Mouse (Mus musculus): Measurements from ENCODE around the gene Sepsecs. TPM values are rescaled to one million over a fixed set of nuclear protein-coding genes. Genes with fewer than 3 reads are reported as not detected.

Sepsecs gene
- polyA plus RNA-seq, 1 experiment from 2014 or later: 11.2 TPM

DNA sequence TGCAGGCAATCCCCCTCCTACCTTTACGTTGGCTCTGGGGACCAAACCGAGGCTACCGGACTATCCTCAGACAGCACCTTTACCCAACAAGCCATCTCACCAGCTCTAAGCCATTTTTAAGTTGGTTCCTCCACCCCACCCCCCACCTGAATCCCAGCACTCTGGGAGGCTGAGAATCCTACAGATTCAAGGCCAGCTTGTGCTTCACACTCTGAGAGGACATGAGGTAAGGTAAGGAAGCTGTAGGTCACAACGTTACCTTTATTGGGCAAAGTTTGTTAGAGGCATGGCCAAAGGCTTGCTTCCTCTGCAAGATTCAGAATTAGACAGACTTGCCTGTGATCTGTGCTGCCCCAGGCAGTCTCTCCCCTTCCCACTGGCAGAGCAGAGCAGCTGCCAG lies 10.7 kb upstream of the Sepsecs start:
- no peak for ATAC-seq (ENCODE audit: insufficient read depth, low FRiP score)

DNA sequence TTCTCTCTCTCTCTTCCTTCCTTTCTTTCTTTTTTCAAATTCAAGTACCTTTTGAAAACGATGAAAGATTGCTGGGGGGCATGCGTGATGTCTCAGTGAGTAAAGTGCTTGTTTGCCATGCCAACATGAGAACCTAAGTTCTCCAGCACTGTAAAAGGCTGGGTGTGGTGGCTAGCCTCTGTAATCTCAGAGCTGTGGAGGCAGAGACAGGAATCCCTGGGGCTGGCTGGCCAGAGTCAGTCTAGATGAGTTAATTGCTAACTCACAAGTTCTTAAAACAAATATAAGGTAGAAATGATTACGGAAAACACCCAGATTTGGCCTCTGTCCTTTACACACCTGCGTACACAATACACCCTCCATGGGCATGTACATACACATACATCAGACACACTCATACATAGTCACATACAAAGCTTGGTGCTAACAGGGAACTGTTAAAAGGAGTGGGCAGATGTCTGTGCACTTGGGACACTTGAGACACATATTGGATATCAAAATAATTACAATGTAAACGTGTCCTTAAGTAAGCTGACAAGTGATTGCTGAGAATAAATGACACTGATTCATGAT lies 9.1 kb upstream of the Sepsecs start:
- Histone ChIP-seq H3K4me3 (replicated peaks; ENCODE audit: low read length) (no peak overlapping the region), H3K27ac (ENCODE audit: low read length) (no peak overlapping the region), H3K9me3 (replicated peaks; ENCODE audit: control insufficient read depth, low read length) (no peaks in the 10 kb centered on the region), H3K4me2 (ENCODE audit: low read depth, low read length) (no peak overlapping the region), H3K4me1 (ENCODE audit: control insufficient read depth, insufficient read depth, low read length) (no peaks in the 10 kb centered on the region), H3K9ac (ENCODE audit: low read length) (no peak overlapping the region), H3K27me3 (ENCODE audit: control insufficient read depth, insufficient read depth, low read length) (no peaks in the 10 kb centered on the region), H3K36me3 (ENCODE audit: control insufficient read depth, insufficient read depth, low read length) (no peaks in the 10 kb centered on the region)
- WGBS: 66% methylated on average over 5 of the region's 5 CpGs
- ATAC-seq (ENCODE audit: insufficient read depth, low FRiP score): peak; percentile 80; the same call in 1 of the 2 replicates

More for the DNA sequence above, 10.7 kb upstream of the Sepsecs start:
- Histone ChIP-seq H3K4me3 (replicated peaks; ENCODE audit: low read length) (no peak overlapping the region), H3K36me3 (ENCODE audit: control insufficient read depth, insufficient read depth, low read length) (no peaks in the 10 kb centered on the region), H3K27ac (ENCODE audit: low read length) (no peak overlapping the region), H3K4me2 (ENCODE audit: low read depth, low read length) (no peak overlapping the region), H3K27me3 (ENCODE audit: control insufficient read depth, insufficient read depth, low read length) (no peaks in the 10 kb centered on the region), H3K9ac (ENCODE audit: low read length) (no peak overlapping the region), H3K4me1 (ENCODE audit: control insufficient read depth, insufficient read depth, low read length) (no peaks in the 10 kb centered on the region), H3K9me3 (replicated peaks; ENCODE audit: control insufficient read depth, low read length) (no peaks in the 10 kb centered on the region)
- 66% methylated on average over 4 of the region's 4 CpGs for WGBS

DNA sequence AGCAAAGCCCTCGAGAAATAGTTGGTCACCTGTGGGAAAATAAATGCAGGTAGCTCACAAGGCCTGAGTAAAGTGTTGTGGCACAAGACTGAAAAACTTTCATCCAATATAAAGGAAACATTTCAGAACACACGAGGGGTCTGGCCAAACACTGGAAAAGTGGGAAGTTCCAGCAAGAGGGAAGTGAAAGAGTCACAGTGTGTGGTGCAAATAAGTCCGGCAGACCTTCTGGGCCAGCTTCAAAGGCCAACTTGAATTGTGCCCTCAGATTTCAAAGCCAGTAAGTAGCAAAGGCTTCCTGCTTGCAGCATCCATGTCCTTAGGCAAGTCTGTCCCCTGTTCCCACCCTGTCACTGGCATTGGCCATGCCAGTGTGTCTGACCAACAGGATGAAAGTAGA lies 7.6 kb upstream of the Sepsecs start:
- ATAC-seq (ENCODE audit: insufficient read depth, low FRiP score): no peak
- no peaks in the 10 kb centered on the region for H3K4me1 ChIP-seq (ENCODE audit: control insufficient read depth, insufficient read depth, low read length)
- H3K9me3 ChIP-seq (replicated peaks; ENCODE audit: control insufficient read depth, low read length): no peaks in the 10 kb centered on the region
- no peak overlapping the region for H3K9ac ChIP-seq (ENCODE audit: low read length)
- H3K4me2 ChIP-seq (ENCODE audit: low read depth, low read length): no peak overlapping the region
- WGBS: 74% methylated on average over 3 of the region's 3 CpGs
- H3K27ac ChIP-seq (ENCODE audit: low read length): no peak overlapping the region
- no peaks in the 10 kb centered on the region for H3K36me3 ChIP-seq (ENCODE audit: control insufficient read depth, insufficient read depth, low read length)
- no peak overlapping the region for H3K4me3 ChIP-seq (replicated peaks; ENCODE audit: low read length)
- no peaks in the 10 kb centered on the region for H3K27me3 ChIP-seq (ENCODE audit: control insufficient read depth, insufficient read depth, low read length)

DNA sequence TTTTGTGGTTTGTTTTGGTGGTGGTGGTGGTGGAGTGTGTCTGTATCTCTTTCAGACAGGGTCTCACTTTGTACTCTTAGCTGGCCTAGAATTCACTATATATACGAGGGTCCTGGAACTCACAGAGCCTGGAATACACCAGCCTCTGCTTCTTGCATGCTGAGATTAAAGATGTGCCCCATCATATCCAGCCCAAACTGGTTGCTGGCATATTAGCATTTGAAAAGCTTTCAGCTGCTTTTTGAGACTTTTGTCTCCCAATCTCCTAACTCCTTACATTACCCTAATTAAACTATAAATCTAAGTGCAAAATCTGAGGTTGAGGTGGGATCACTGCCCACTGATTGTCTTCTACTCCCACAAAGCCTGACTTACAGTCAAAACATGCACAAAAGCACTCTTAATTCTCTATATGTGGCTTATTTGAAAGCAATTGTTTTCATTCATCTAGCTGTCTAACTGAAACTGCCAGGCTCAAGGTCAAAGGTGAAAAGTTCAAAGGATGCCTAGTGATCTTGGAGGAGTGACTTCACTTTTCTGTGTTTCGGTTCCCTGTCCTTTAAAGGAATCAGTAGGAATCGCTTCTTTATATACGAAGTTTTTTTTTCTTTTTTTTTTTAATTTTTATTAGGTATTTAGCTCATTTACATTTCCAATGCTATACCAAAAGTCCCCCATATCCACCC lies 5.0 kb upstream of the Sepsecs start:
- H3K27me3 ChIP-seq (ENCODE audit: control insufficient read depth, insufficient read depth, low read length): no peaks in the 10 kb centered on the region
- ATAC-seq (ENCODE audit: insufficient read depth, low FRiP score): no peak
- no peak overlapping the region for H3K4me2 ChIP-seq (ENCODE audit: low read depth, low read length)
- H3K9ac ChIP-seq (ENCODE audit: low read length): no peak overlapping the region
- H3K36me3 ChIP-seq (ENCODE audit: control insufficient read depth, insufficient read depth, low read length): no peaks in the 10 kb centered on the region
- H3K4me1 ChIP-seq (ENCODE audit: control insufficient read depth, insufficient read depth, low read length): 0 out of 2 replicates have a peak, but pooled peaks cover 3% of the 10 kb centered on the region
- no peaks in the 10 kb centered on the region for H3K9me3 ChIP-seq (replicated peaks; ENCODE audit: control insufficient read depth, low read length)
- no peak overlapping the region for H3K4me3 ChIP-seq (replicated peaks; ENCODE audit: low read length)
- H3K27ac ChIP-seq (ENCODE audit: low read length): no peak overlapping the region
- WGBS: 79% methylated on average over 4 of the region's 4 CpGs

DNA sequence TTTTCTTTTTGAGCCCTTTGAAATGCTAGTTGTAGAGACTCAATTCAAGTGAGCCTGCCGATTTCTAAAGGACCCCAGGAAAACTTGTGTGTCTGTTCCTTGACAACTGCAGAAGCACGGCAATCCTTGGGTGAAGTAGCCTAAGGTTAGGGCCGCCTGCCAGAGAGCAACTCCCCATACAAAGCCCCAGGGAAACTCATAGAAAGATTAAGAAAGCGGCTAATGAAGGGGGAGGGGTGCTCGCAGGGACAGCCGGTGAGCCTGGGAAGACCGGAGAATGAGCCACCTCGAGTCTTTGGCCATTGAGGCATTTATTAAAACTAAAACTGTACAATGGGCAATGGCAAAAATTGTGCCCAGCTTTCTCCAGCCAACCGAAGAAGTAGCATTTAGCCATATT lies 3.8 kb upstream of the Sepsecs start:
- Histone ChIP-seq H3K4me1 (ENCODE audit: control insufficient read depth, insufficient read depth, low read length) (0 out of 2 replicates have a peak, but pooled peaks cover 3% of the 10 kb centered on the region), H3K36me3 (ENCODE audit: control insufficient read depth, insufficient read depth, low read length) (no peaks in the 10 kb centered on the region), H3K9me3 (replicated peaks; ENCODE audit: control insufficient read depth, low read length) (no peaks in the 10 kb centered on the region), H3K9ac (ENCODE audit: low read length) (no peak overlapping the region), H3K27ac (ENCODE audit: low read length) (no peak overlapping the region), H3K27me3 (ENCODE audit: control insufficient read depth, insufficient read depth, low read length) (no peaks in the 10 kb centered on the region), H3K4me2 (ENCODE audit: low read depth, low read length) (no peak overlapping the region), H3K4me3 (replicated peaks; ENCODE audit: low read length) (no peak overlapping the region)
- 48% methylated on average over 9 of the region's 9 CpGs for WGBS
- ATAC-seq (ENCODE audit: insufficient read depth, low FRiP score): no peak

DNA sequence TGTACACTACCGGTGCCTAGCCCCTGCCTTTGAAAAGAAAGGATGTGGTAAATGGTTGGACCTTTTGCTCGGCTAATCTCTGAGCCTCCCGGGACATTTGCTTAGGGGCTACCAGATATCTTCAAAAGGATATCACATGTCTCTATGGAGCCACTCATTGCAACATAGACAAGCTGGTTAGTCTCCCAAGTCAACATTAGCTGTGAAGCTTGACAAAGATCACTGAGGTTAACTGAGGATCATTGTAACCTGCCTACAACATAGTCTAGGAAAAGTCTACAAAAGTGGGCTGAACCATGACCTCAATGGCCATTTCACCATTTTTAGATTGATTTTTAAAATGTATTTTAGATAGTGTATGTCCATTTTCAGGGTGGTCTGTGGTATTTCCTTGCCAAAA lies 1.2 kb upstream of the Sepsecs start:
- no peak overlapping the region for H3K4me2 ChIP-seq (ENCODE audit: low read depth, low read length)
- H3K4me1 ChIP-seq (ENCODE audit: control insufficient read depth, insufficient read depth, low read length): 0 out of 2 replicates have a peak, but pooled peaks cover 3% of the 10 kb centered on the region
- ATAC-seq (ENCODE audit: insufficient read depth, low FRiP score): no peak

DNA sequence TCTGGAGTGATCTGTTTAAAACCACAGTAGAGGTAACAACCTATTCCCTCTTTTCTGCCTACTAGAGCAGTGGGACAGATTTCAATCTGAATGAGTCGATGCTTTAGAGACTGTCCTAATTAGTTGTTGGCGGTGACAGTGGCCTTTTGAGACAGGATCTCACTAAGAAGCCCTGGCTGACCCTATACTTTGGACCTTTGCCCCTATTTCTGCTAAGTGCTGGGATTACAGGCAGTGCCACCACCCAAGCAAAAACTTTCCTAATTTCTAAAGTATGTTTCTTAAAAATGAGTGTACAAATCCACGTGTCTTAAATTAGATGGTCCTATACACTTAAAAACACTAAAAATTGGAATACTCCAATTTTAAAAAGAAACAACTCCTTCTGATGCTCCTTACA lies 2.7 kb downstream of the Sepsecs start:
- WGBS: 86% methylated on average over 3 of the region's 3 CpGs
- H3K27ac ChIP-seq (ENCODE audit: low read length): no peak overlapping the region
- H3K27me3 ChIP-seq (ENCODE audit: control insufficient read depth, insufficient read depth, low read length): no peaks in the 10 kb centered on the region
- no peak for ATAC-seq (ENCODE audit: insufficient read depth, low FRiP score)
- no peak overlapping the region for H3K9ac ChIP-seq (ENCODE audit: low read length)
- H3K4me3 ChIP-seq (replicated peaks; ENCODE audit: low read length): no peak overlapping the region
- no peak overlapping the region for H3K4me2 ChIP-seq (ENCODE audit: low read depth, low read length)
- no peaks in the 10 kb centered on the region; the same call in none of the 2 replicates for H3K36me3 ChIP-seq (ENCODE audit: control insufficient read depth, insufficient read depth, low read length)
- H3K4me1 ChIP-seq (ENCODE audit: control insufficient read depth, insufficient read depth, low read length): 0 out of 2 replicates have a peak, but pooled peaks cover 3% of the 10 kb centered on the region
- no peaks in the 10 kb centered on the region for H3K9me3 ChIP-seq (replicated peaks; ENCODE audit: control insufficient read depth, low read length)

More for the DNA sequence above, 1.2 kb upstream of the Sepsecs start:
- 72% methylated on average over 3 of the region's 3 CpGs for WGBS
- no peaks in the 10 kb centered on the region for H3K36me3 ChIP-seq (ENCODE audit: control insufficient read depth, insufficient read depth, low read length)
- no peaks in the 10 kb centered on the region for H3K9me3 ChIP-seq (replicated peaks; ENCODE audit: control insufficient read depth, low read length)
- H3K27ac ChIP-seq (ENCODE audit: low read length): no peak overlapping the region
- H3K9ac ChIP-seq (ENCODE audit: low read length): no peak overlapping the region
- no peaks in the 10 kb centered on the region for H3K27me3 ChIP-seq (ENCODE audit: control insufficient read depth, insufficient read depth, low read length)
- H3K4me3 ChIP-seq (replicated peaks; ENCODE audit: low read length): no peak overlapping the region

DNA sequence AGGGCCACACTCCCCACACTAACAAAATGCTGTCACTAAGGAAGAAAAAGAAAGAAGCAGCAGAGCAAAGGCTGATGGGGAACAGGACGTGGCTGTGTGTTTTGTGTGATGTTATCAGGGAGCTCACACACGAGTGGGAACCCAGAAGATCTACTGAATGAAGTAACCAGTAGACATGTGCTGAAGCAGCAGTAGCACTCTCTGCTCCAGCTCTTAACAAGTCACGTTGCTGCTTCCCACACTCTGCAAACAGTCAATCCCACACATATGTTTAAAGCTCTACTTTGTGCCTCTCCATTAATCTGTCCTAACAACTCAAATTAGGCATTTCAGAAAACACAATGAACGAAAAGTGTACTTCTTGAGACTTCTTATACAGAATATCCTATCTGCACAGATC lies 11.6 kb downstream of the Sepsecs start:
- no peak for ATAC-seq (ENCODE audit: insufficient read depth, low FRiP score)
- Histone ChIP-seq H3K9ac (ENCODE audit: low read length) (no peak overlapping the region), H3K4me2 (ENCODE audit: low read depth, low read length) (no peak overlapping the region), H3K4me1 (ENCODE audit: control insufficient read depth, insufficient read depth, low read length) (no peaks in the 10 kb centered on the region), H3K27ac (ENCODE audit: low read length) (no peak overlapping the region), H3K36me3 (ENCODE audit: control insufficient read depth, insufficient read depth, low read length) (peaks cover 10% of the 10 kb centered on the region), H3K4me3 (replicated peaks; ENCODE audit: low read length) (no peak overlapping the region), H3K9me3 (replicated peaks; ENCODE audit: control insufficient read depth, low read length) (no peaks in the 10 kb centered on the region), H3K27me3 (ENCODE audit: control insufficient read depth, insufficient read depth, low read length) (no peaks in the 10 kb centered on the region)
- WGBS: 64% methylated on average over 4 of the region's 4 CpGs

DNA sequence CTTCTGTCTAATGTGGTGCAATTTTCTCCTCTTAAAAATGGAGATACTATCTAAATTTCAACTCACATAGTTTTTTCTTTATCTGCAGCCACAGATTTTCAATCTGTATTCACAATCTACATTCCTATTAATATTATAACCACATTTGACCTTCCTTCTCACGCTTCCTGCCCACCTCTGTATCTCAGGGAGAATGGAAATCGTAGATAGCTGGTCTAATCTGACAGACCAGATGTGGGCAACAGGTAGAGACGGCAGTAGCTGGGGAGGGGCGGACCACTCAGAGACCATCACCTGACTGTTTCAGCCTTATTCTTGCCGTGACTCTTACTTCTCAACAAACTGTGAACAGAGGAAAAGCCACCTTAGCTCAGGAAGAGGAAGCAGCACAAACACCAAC lies 12.2 kb downstream of the Sepsecs start:
- H3K4me1 ChIP-seq (ENCODE audit: control insufficient read depth, insufficient read depth, low read length): no peaks in the 10 kb centered on the region
- no peaks in the 10 kb centered on the region for H3K9me3 ChIP-seq (replicated peaks; ENCODE audit: control insufficient read depth, low read length)
- H3K27ac ChIP-seq (ENCODE audit: low read length): no peak overlapping the region
- ATAC-seq (ENCODE audit: insufficient read depth, low FRiP score): no peak
- no peak overlapping the region for H3K4me3 ChIP-seq (replicated peaks; ENCODE audit: low read length)
- no peaks in the 10 kb centered on the region for H3K27me3 ChIP-seq (ENCODE audit: control insufficient read depth, insufficient read depth, low read length)
- peaks cover 10% of the 10 kb centered on the region for H3K36me3 ChIP-seq (ENCODE audit: control insufficient read depth, insufficient read depth, low read length)
- no peak overlapping the region for H3K9ac ChIP-seq (ENCODE audit: low read length)
- H3K4me2 ChIP-seq (ENCODE audit: low read depth, low read length): no peak overlapping the region
- WGBS: 87% methylated on average over 5 of the region's 5 CpGs

All from stomach, embryonic 16.5 days (tissue).